Mouse (Mus musculus) stomach, embryonic 14.5 days (tissue): ENCODE measurements around the gene Rora. TPM values are rescaled to one million over a fixed set of nuclear protein-coding genes. Genes with fewer than 3 reads are reported as not detected.

Experiments used
- ATAC-seq: fragments of 200-750 bp; cut with Nextera tagmentation; 2 replicates; pipeline ENCODE4 v1.8.0; 2017; ENCODE audit warnings: low read depth, moderate TSS enrichment; ENCODE audit not compliant: insufficient number of reproducible peaks, insufficient read depth, low FRiP score
- H3K27ac ChIP-seq: fragments of 300-500 bp; sonication (generic); 2 replicates; pipeline ENCODE4 v1.5.1; 2014; ENCODE audit warnings: mild to moderate bottlenecking, low read length, moderate library complexity, mixed read lengths
- H3K27me3 ChIP-seq: fragments of 300-500 bp; sonication (generic); 2 replicates; pipeline ENCODE4 v1.6.1; 2014; ENCODE audit warnings: low read length, control low read depth, mixed read lengths; ENCODE audit not compliant: control insufficient read depth, insufficient read depth
- H3K36me3 ChIP-seq: fragments of 300-500 bp; sonication (generic); 2 replicates; pipeline ENCODE4 v1.6.1; 2014; ENCODE audit warnings: mild to moderate bottlenecking, control low read depth, low read length, moderate library complexity, mixed read lengths; ENCODE audit not compliant: control insufficient read depth, insufficient read depth
- H3K4me1 ChIP-seq: fragments of 300-500 bp; sonication (generic); 2 replicates; pipeline ENCODE4 v1.6.1; 2014; ENCODE audit warnings: low read length, control low read depth, mixed read lengths; ENCODE audit not compliant: control insufficient read depth, insufficient read depth
- H3K4me2 ChIP-seq: fragments of 300-500 bp; sonication (generic); replicated peaks from 2 replicates; pipeline ENCODE4 v1.6.1; 2014; ENCODE audit warnings: low read depth, low read length, control low read depth
- H3K4me3 ChIP-seq: fragments of 300-500 bp; sonication (generic); 2 replicates; pipeline ENCODE4 v1.5.1; 2014; ENCODE audit warnings: low read depth, low read length, control low read depth
- H3K9ac ChIP-seq: fragments of 300-500 bp; sonication (generic); replicated peaks from 2 replicates; pipeline ENCODE4 v1.6.1; 2014; ENCODE audit warnings: low read depth, mild to moderate bottlenecking, control low read depth, low read length, moderate library complexity, mixed read lengths
- H3K9me3 ChIP-seq: fragments of 300-500 bp; sonication (generic); 2 replicates; pipeline ENCODE4 v1.6.1; 2016; ENCODE audit warnings: low read depth, low read length, control low read depth; ENCODE audit not compliant: control insufficient read depth
- WGBS: fragments of 180-500 bp; shearing (Covaris S2); extraction: QIAGEN DNeasy Blood & Tissue Kit; methylation state at CpG from one replicate; pipeline ENCODE4 v1.1.7; 2014; 5-methylcytosine and 5-hydroxymethylcytosine counted together
- polyA plus RNA-seq: library from polyadenylated mRNA; unstranded; fragments of >200 nt; fragmentation: Nextera tagmentation; extraction: Ambion mirVana; gene quantifications from 2 replicates; pipeline ENCODE4 v1.2.1, GENCODE M21; 2014

Rora gene
- polyA plus RNA-seq, 1 experiment from 2014 or later: 7.1 TPM

DNA sequence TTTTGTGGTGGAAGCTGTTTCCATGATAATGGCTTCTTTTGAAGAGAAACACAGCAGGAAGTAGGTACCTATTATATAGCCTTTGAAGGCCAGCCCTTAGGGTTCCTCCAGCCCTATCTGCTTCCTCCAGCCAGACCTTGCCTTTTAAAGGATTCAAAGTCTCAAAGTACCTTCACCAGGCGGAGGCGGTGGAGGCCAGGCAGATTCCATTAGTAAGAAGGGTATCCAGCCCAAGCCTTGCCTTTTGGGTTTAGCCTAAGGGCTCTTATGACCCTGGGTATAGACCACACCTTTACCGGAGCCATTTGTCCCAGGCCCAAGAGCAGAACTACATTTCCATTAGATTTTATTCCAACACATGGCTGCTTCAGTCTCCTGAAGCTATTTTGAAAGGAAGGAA is 5.5 kb upstream of the Rora start:
- no peaks in the 10 kb centered on the region for H3K36me3 ChIP-seq
- no peaks in the 10 kb centered on the region for H3K27me3 ChIP-seq
- no peak for ATAC-seq
- no peaks in the 10 kb centered on the region for H3K4me1 ChIP-seq
- no peak overlapping the region for H3K4me2 ChIP-seq
- H3K4me3 ChIP-seq: no peak overlapping the region
- 77% methylated on average over 3 of the region's 3 CpGs for WGBS
- no peak overlapping the region for H3K9ac ChIP-seq
- H3K9me3 ChIP-seq: no peaks in the 10 kb centered on the region
- no peak overlapping the region for H3K27ac ChIP-seq

DNA sequence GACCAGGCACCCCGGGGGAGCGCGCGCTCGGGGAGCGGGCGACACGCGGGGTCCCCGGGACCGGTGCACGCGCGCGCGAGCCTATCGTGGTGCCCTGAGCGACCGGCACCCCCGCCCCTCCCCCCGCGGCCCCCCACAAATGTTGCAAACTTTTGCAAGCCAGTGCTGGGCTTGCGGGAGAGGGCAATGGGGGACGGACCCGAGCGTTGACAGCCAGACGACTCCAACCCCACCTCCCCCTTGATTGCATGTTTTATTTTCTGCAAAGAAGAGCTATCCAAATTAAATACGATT is 400 bp downstream of the Rora start:
- H3K27me3 ChIP-seq: no peaks in the 10 kb centered on the region
- H3K4me1 ChIP-seq: peaks cover 5% of the 10 kb centered on the region; the same call in 1 of the 2 replicates
- peak overlapping the region; percentile 79 for H3K4me3 ChIP-seq
- WGBS: under 1% methylated on average over 22 of the region's 28 CpGs
- no peaks in the 10 kb centered on the region for H3K9me3 ChIP-seq
- peak overlapping the region; percentile 98 for H3K4me2 ChIP-seq
- 0 out of 2 replicates have a peak, but pooled peaks have one; percentile 4 for ATAC-seq
- H3K9ac ChIP-seq: peak overlapping the region; percentile 57
- peak overlapping the region; percentile 97 for H3K27ac ChIP-seq
- H3K36me3 ChIP-seq: no peaks in the 10 kb centered on the region

DNA sequence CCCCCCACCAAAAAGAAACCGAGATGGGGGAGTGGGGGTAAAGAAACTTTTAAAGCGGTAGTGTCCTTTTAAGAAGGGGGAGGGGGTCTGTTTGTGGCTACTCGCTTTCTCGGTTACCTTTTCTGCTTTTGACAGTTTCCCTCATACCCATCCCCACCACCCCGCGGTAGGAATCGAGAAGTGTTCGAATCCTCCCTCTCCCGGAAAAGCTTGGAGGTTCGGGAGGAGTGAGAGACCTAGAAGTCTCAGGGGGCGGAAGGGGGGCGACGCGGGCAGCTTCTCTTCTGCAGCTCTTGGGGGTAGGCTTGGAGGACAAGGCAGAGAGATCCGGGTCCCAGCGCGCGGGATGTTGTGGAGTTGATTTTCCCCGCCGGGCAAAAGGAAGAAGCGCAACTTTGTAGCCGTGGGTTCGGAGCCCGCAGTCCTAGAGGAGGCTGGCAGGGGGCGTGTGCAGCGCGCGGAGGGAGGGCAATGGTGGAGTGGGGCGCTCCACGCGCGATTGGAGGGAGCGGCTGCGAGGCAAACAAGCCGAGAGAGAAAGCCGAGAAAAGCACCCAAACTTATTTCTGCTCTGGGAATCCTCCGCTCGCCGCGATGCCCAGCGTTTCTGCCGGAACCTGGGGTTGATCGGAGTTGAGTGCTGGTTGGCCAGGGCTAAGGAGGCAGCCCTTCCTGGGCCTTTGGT is 889 bp downstream of the Rora start:
- under 1% methylated on average over 43 of the region's 43 CpGs for WGBS
- no peak for ATAC-seq

DNA sequence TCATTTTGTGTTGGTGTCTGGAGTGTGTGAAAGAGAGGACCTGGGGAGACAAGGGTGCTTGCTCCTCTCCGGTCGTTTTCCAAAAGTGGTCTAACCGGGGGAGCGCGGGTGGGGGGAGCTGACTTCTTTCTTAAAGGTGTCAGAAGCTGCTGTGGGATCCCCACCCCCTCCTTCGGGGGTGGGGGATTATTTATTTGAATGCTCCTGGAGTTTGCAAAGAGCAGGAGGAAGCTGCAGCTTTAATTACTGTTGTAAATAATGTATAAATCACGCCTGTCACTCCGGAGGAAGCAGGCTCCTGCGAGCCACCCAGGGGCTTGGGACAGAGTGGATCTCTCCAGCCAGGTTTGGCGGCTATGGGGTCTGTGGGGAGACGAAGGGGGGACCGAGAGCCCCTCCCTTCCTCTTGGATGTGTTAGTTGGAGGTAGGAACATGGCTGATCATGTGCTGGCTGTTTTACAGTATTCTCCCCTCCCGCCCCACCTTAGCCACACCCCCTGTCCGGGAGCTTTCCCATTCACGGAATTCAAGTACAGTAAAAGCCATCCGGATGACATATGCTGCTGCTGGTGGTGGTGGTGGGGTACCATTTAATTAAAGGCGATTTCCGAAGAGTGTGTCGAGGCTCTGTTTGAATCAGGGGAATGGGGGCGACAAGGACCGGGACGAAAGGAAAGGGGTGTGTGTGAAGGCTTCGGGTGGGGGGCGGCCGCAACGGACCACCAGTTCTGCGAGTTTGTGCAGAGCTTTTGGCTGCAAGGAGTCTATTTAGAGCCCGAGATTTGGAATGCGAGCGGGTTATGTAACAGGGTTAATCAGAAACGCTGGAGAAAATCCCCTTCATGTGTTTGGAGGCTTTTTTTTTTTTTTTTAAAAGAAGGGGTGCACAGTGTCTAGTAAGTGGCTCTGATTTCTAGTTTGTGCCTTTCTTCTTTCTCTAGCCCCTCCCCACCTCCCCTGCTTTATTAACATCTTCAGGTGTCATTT is 1.7 kb downstream of the Rora start:
- no peaks in the 10 kb centered on the region for H3K27me3 ChIP-seq
- H3K27ac ChIP-seq: peak overlapping the region; percentile 55; the same call in 1 of the 2 replicates
- H3K9me3 ChIP-seq: no peaks in the 10 kb centered on the region
- no peaks in the 10 kb centered on the region for H3K36me3 ChIP-seq
- 0 out of 2 replicates have a peak, but pooled peaks have one; percentile 10 for ATAC-seq
- H3K4me2 ChIP-seq: peak overlapping the region; percentile 98
- H3K4me3 ChIP-seq: peak overlapping the region; percentile 79
- peak overlapping the region; percentile 43 for H3K9ac ChIP-seq
- H3K4me1 ChIP-seq: peaks cover 5% of the 10 kb centered on the region; the same call in 1 of the 2 replicates
- 1% methylated on average over 31 of the region's 31 CpGs for WGBS

More for the DNA sequence above, 889 bp downstream of the Rora start:
- no peaks in the 10 kb centered on the region for H3K36me3 ChIP-seq
- H3K4me2 ChIP-seq: peak overlapping the region; percentile 98
- no peaks in the 10 kb centered on the region for H3K9me3 ChIP-seq
- H3K27ac ChIP-seq: peak overlapping the region; percentile 97
- H3K9ac ChIP-seq: peak overlapping the region; percentile 57
- peak overlapping the region; percentile 79 for H3K4me3 ChIP-seq
- peaks cover 5% of the 10 kb centered on the region; the same call in 1 of the 2 replicates for H3K4me1 ChIP-seq
- H3K27me3 ChIP-seq: no peaks in the 10 kb centered on the region

DNA sequence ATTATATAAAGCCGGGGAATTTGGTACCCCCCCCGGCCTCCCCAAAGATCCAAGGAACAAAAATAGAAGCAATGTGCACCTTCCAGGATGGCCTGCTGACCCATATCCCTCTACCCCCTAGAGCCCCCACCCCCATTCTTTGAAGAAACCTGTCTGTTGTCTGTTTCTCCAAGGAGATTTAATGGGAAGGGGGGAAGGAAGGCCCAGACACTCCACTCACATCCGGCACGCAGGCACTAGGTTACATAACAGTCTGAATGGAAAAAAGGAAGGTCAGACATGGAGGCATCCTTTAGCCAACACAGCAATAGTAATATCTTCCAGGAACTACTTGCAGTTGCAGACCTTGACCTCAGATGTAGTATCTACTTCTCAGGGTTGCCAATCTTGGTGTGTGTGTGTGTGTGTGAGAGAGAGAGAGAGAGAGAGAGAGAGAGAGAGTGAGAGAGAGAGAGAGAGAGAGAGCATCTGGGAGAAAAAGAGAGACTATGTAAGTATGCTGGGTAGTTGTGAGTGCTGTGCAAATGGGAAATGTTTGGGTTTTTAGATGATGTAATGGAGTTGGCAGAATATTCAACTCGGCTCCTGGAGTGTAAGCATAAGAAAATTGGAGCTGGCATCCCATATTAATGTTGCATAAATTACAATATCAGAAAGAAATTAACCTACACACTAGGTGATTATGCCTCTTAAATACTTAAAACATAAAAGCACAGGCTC is 2.6 kb downstream of the Rora start:
- no peaks in the 10 kb centered on the region for H3K9me3 ChIP-seq
- H3K27me3 ChIP-seq: no peaks in the 10 kb centered on the region
- 30% methylated on average over 5 of the region's 5 CpGs for WGBS
- peak overlapping the region; percentile 98; the same call in 1 of the 2 replicates for H3K4me2 ChIP-seq
- H3K9ac ChIP-seq: no peak overlapping the region
- no peak overlapping the region for H3K4me3 ChIP-seq
- no peaks in the 10 kb centered on the region for H3K36me3 ChIP-seq
- ATAC-seq: no peak
- H3K27ac ChIP-seq: no peak overlapping the region
- peaks cover 5% of the 10 kb centered on the region; the same call in 1 of the 2 replicates for H3K4me1 ChIP-seq

DNA sequence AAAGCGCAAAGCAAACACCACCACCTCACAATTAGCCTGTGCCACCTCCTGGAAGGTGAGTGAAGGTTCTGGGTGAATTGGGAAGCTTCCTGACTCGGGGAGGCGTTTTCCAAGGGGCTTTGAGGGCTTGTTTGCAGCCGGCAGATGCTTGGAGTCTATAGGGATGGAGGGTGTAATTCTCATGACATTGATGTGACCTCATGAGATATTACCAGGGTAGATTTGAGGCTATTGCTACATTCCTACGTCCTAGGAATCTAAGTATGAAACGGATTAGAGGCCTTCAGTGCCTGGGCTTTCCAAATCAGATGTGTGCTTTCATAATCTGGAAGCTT is 3.2 kb downstream of the Rora start:
- ATAC-seq: no peak
- H3K4me2 ChIP-seq: no peak overlapping the region

DNA sequence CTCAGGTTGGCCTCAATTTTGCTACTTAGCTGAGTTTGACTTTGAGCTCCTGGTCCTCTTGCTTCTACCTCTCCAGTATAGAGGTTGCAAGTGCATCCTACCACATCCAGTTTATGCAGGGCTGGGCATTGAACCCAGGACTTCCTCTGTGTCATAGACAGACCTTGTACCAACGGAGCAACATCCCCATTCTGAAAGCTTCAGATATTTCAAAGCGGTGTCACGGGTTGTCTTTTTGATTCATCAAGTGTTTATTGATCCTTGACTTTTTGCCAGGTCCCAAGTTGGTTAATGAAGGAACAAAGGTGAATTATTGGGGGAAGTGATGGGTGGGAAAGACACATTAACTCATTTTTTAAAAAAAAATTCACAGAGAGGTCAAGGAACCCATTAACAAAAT is 17.1 kb downstream of the Rora start:
- Histone ChIP-seq H3K4me1 (no peaks in the 10 kb centered on the region), H3K9ac (no peak overlapping the region), H3K4me2 (no peak overlapping the region), H3K4me3 (no peak overlapping the region), H3K9me3 (no peaks in the 10 kb centered on the region), H3K27me3 (no peaks in the 10 kb centered on the region), H3K36me3 (no peaks in the 10 kb centered on the region), H3K27ac (no peak overlapping the region)
- ATAC-seq: no peak
- 73% methylated on average over 3 of the region's 3 CpGs for WGBS

More for the DNA sequence above, 3.2 kb downstream of the Rora start:
- Histone ChIP-seq H3K27ac (no peak overlapping the region), H3K36me3 (no peaks in the 10 kb centered on the region), H3K9me3 (no peaks in the 10 kb centered on the region), H3K27me3 (no peaks in the 10 kb centered on the region), H3K4me1 (peaks cover 5% of the 10 kb centered on the region; the same call in 1 of the 2 replicates), H3K9ac (no peak overlapping the region), H3K4me3 (no peak overlapping the region)
- WGBS: 46% methylated on average over 6 of the region's 6 CpGs

DNA sequence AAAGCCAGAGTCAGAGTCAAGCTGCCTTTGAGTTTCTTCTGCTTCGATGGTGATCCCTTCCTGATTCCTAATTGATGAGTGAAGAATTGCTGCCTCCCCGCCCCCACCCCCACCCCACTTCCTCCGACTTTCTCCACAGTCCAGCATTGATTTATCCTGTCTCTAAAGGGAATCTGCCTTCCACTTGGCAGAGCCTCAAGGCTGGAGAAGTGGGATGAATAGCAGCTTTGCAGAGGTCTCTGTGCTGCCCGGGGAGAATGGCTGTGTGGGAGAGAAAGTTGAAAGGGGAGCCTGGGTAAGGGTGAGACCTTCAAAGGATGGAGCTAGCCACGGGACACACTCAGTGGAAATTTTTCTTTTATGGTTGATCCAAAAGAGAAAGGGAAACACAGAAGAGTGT is 18.9 kb downstream of the Rora start:
- no peak for ATAC-seq
- H3K4me3 ChIP-seq: no peak overlapping the region
- WGBS: 38% methylated on average over 5 of the region's 5 CpGs

More for the DNA sequence above, 18.9 kb downstream of the Rora start:
- Histone ChIP-seq H3K27me3 (no peaks in the 10 kb centered on the region), H3K9ac (no peak overlapping the region), H3K36me3 (no peaks in the 10 kb centered on the region), H3K4me2 (no peak overlapping the region), H3K4me1 (no peaks in the 10 kb centered on the region), H3K9me3 (no peaks in the 10 kb centered on the region), H3K27ac (no peak overlapping the region)
